Mouse (Mus musculus) thymus, postnatal 10 days (tissue): Measurements from ENCODE around the gene Pifo.

Experiments used
- DNase-seq, 2 experiments: peaks; one replicate each; pipeline ENCODE4 v3.0.0; 2021; ENCODE audit warnings: low spot score in 2 of 2

Pifo gene

GRCm38 (mm10) chr3:105957235-105957634 lies 57.2 kb downstream of the Pifo start:
- DNase-seq, result no peak

- DNase-seq, result no peak
These were observed 63.1 kb downstream of the Pifo start for GRCm38 (mm10) chr3:105951348-105951747.
